Mouse (Mus musculus): Measurements from ENCODE around the gene Tbrg1.

GRCm38 (mm10) chr9:37629941-37630340 is 27.2 kb downstream of the Tbrg1 start:
- TF ChIP-seq CTCF (IDR thresholded peaks at IDR 0.05; ENCODE audit: low read depth), result no peak
- TF ChIP-seq EP300 (IDR thresholded peaks at IDR 0.05; ENCODE audit: low read depth), result no peak
